Mouse (Mus musculus) B cell, adult 67 days (primary cell): ENCODE data around the gene Jmy. TPM values are rescaled to one million over a fixed set of nuclear protein-coding genes. Genes with fewer than 3 reads are reported as not detected.

Experiments used
- total RNA-seq, 2 experiments: library from RNA; stranded (reverse); gene quantifications; 4 replicates each; pipeline ENCODE4 v1.2.4; 2023

The Jmy gene
- 10 to 100 TPM; 46.8 to 46.9 TPM for total RNA-seq

DNA sequence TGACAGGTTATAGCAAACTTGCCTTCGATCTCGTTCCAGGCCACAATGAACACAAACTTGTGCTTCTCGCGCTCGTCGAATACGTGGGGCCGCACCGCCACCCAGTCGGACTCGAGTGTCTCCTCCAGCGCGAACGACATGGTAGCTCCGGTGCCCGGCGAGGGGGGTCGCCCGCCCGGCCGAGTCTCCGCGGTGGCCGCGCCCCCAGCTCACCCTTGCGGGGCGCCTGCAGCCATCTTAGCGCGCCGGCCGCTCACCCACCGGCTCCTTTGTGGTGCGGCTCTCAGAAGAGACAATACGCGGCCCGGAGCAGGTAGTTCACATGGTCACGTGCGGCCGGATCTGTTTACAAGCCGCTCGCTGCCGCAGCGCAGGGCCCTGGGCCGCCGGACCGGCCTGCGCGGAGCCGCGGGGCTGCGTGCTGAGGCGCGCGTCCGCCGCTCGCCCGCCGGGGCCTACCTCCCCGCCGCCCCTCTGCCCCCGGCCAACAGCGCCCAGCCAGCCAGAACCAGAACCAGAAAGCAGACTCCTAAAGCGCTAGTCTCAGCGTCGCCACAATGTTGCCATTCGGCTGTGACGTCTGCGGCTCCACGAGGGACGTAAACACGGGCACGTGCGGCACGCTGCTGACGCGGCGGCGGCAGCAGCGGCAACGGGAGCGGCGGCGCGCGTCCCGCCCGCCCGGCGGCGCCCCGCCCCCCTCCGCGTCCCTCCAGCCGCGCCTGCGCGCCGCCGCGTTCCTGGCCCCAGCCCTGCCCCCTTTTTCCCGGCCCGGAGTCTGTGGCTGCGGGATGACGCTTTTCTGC lies at the start of gene Jmy:
Gene Jmy (minus strand): TSS at position 642 of the 806 bp plus-strand sequence.

Other genes with a start within 250 kb of the Jmy start
- 10 to 100 TPM; 16.6 to 20.6 TPM for gene Homer1, start 200.2 kb downstream of the Jmy start, total RNA-seq
- 1 to 10 TPM in 1 of 2 experiments, under 1 TPM in 1; 0.80 to 1.8 TPM for gene Bhmt, start 138.2 kb upstream of the Jmy start, total RNA-seq
- gene Bhmt2, start 174.5 kb upstream of the Jmy start, total RNA-seq, result not detected
- gene Dmgdh, start 174.6 kb upstream of the Jmy start, total RNA-seq, result not detected